Mouse (Mus musculus): ENCODE measurements at regions not wholly inside any gene's neighbourhood (a gene's known extent, or its start where the extent isn't known, plus 50 kb on each side); places are given as distances from the start of the nearest gene placed in this dataset.

DNA sequence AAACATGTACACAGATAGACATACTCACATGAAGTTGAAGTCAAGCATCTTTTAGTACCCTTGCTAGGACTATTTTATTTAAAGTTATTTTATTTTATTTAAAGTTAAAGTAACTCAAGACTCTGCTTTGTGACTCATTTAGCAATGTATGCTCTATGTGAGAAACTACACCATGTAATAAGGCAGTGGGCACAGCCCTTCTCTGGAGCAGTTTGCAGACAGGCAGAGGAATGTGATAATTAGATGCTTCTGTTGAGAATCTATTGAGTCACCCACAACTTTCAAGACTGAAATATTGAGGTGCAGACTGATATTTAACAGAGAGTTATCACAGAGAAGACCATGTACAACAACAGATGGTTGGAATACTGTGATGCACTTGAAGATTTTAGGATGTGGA is 825.2 kb upstream of the Cntn5 start:
- in situ Hi-C loops (cut with MboI; ENCODE audit: low sequenced_read_pairs in 2 of 2, unreplicated experiment in 2 of 2) = no loop called here
- H3K4me1 ChIP-seq (ENCODE audit: control insufficient read depth in 2 of 2, insufficient read depth in 2 of 2, low read length in 2 of 2, poor library complexity in 1 of 2) = no peaks in the 10 kb centered on the region
- H3K4me3 ChIP-seq (ENCODE audit: insufficient read depth in 1 of 2, low read depth in 1 of 2, low read length in 2 of 2, poor library complexity in 1 of 2, severe bottlenecking in 1 of 2) = no peak overlapping the region
- H3K27ac ChIP-seq (ENCODE audit: insufficient read depth, low read depth, low read length, poor library complexity, severe bottlenecking) = no peak overlapping the region
- H3K36me3 ChIP-seq (ENCODE audit: control insufficient read depth, insufficient read depth, low read length, poor library complexity, severe bottlenecking) = no peaks in the 10 kb centered on the region
- TF ChIP-seq CHD2 (IDR thresholded peaks at IDR 0.05; ENCODE audit: low read depth, low read length) (no peak), ZNF384 (IDR thresholded peaks at IDR 0.05; ENCODE audit: low read depth, low read length) (no peak), ZC3H11A (IDR thresholded peaks at IDR 0.05; ENCODE audit: borderline replicate concordance, low read depth, low read length) (no peak), HCFC1 (IDR thresholded peaks at IDR 0.05; ENCODE audit: borderline replicate concordance, insufficient read depth, low read length) (no peak), MAFK (IDR thresholded peaks at IDR 0.05; ENCODE audit: insufficient read depth, low read depth, low read length) (no peak)
- H3K9me3 ChIP-seq (ENCODE audit: control insufficient read depth, insufficient read depth, low read depth, low read length) = no peaks in the 10 kb centered on the region
- no peak overlapping the region for H3K9ac ChIP-seq (ENCODE audit: insufficient read depth, low read depth, low read length, poor library complexity, severe bottlenecking)
- DNase-seq (ENCODE audit: low read depth, low spot score) = no peak

DNA sequence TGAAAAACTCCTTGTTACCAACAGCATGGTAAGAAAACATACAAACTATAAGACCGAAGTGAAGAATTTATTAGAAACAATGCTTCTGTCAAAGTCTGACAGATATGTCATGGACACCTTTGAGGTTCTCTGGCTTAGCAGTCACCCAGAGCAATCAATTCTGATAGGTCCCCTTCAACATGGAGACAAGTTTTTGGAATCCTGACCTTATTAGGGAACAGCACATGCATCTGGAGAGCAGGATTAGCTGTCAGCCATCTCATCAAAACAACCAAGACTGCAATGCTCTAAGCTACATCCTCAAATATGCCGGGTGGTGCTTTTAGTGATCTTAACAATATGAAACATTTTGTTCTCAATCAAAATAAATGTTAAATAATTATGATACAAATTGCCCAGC is 817.2 kb upstream of the Cntn5 start:
- no peaks in the 10 kb centered on the region for H3K9me3 ChIP-seq (ENCODE audit: control insufficient read depth, insufficient read depth, low read depth, low read length)
- no peaks in the 10 kb centered on the region for H3K4me1 ChIP-seq (ENCODE audit: control insufficient read depth in 2 of 2, insufficient read depth in 2 of 2, low read length in 2 of 2, poor library complexity in 1 of 2)
- H3K27ac ChIP-seq (ENCODE audit: insufficient read depth, low read depth, low read length, poor library complexity, severe bottlenecking) = no peak overlapping the region
- no peaks in the 10 kb centered on the region for H3K36me3 ChIP-seq (ENCODE audit: control insufficient read depth, insufficient read depth, low read length, poor library complexity, severe bottlenecking)
- in situ Hi-C loops (cut with MboI; ENCODE audit: low sequenced_read_pairs in 2 of 2, unreplicated experiment in 2 of 2) = no loop called here
- TF ChIP-seq HCFC1 (IDR thresholded peaks at IDR 0.05; ENCODE audit: borderline replicate concordance, insufficient read depth, low read length) (no peak), ZNF384 (IDR thresholded peaks at IDR 0.05; ENCODE audit: low read depth, low read length) (no peak), ZC3H11A (IDR thresholded peaks at IDR 0.05; ENCODE audit: borderline replicate concordance, low read depth, low read length) (no peak), CHD2 (IDR thresholded peaks at IDR 0.05; ENCODE audit: low read depth, low read length) (no peak), MAFK (IDR thresholded peaks at IDR 0.05; ENCODE audit: insufficient read depth, low read depth, low read length) (no peak)
- no peak overlapping the region for H3K4me3 ChIP-seq (ENCODE audit: insufficient read depth in 1 of 2, low read depth in 1 of 2, low read length in 2 of 2, poor library complexity in 1 of 2, severe bottlenecking in 1 of 2)
- H3K9ac ChIP-seq (ENCODE audit: insufficient read depth, low read depth, low read length, poor library complexity, severe bottlenecking) = no peak overlapping the region
- DNase-seq (ENCODE audit: low read depth, low spot score) = no peak

DNA sequence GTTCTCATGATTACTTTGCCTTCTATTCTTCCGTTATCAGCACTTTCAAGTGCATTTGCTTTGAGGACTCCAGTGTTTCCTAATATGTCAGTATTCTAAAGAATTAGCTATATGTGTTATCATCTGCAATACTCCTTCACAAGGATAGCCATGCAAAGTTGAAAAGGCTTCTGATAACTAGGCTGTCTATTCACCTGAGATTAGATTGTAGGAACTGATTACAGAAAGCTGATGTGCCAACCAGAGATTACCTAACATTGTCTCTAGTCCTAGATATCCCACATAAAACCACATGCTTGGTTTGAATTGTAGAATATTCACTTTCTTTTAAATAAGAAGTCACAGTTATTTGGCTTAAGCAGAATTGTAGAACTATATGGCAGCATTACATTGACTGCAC is 800.1 kb upstream of the Cntn5 start:
- in situ Hi-C loops (cut with MboI; ENCODE audit: low sequenced_read_pairs in 2 of 2, unreplicated experiment in 2 of 2) = no loop called here
- TF ChIP-seq ZC3H11A (IDR thresholded peaks at IDR 0.05; ENCODE audit: borderline replicate concordance, low read depth, low read length) (no peak), MAFK (IDR thresholded peaks at IDR 0.05; ENCODE audit: insufficient read depth, low read depth, low read length) (no peak), HCFC1 (IDR thresholded peaks at IDR 0.05; ENCODE audit: borderline replicate concordance, insufficient read depth, low read length) (no peak)

DNA sequence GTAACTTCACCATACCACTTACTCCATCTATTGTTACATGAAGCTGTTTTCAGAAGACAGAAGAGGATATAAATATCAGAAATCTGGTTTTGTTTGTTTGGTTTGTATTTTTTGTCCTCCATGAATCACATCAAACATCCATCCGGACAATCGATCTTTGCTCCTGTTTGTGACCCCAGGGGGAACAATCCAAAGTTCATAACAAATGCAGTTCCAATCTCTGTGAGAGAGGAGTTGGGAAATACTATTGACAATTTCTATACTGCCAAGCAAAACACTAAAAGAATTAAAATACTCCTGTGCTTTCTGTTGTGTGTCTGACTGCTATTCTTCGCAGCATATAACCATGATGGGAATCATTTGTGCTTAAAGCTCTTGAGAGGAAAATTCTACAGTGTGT is 798.6 kb upstream of the Cntn5 start:
- H3K4me1 ChIP-seq (ENCODE audit: control insufficient read depth in 2 of 2, insufficient read depth in 2 of 2, low read length in 2 of 2, poor library complexity in 1 of 2) = no peaks in the 10 kb centered on the region
- in situ Hi-C loops (cut with MboI; ENCODE audit: low sequenced_read_pairs in 2 of 2, unreplicated experiment in 2 of 2) = no loop called here
- H3K36me3 ChIP-seq (ENCODE audit: control insufficient read depth, insufficient read depth, low read length, poor library complexity, severe bottlenecking) = no peaks in the 10 kb centered on the region
- no peaks in the 10 kb centered on the region for H3K9me3 ChIP-seq (ENCODE audit: control insufficient read depth, insufficient read depth, low read depth, low read length)
- no peak for DNase-seq (ENCODE audit: low read depth, low spot score)
- TF ChIP-seq MAFK (IDR thresholded peaks at IDR 0.05; ENCODE audit: insufficient read depth, low read depth, low read length) (no peak), HCFC1 (IDR thresholded peaks at IDR 0.05; ENCODE audit: borderline replicate concordance, insufficient read depth, low read length) (no peak), CHD2 (IDR thresholded peaks at IDR 0.05; ENCODE audit: low read depth, low read length) (no peak), ZC3H11A (IDR thresholded peaks at IDR 0.05; ENCODE audit: borderline replicate concordance, low read depth, low read length) (no peak), ZNF384 (IDR thresholded peaks at IDR 0.05; ENCODE audit: low read depth, low read length) (no peak)
- H3K9ac ChIP-seq (ENCODE audit: insufficient read depth, low read depth, low read length, poor library complexity, severe bottlenecking) = no peak overlapping the region
- no peak overlapping the region for H3K27ac ChIP-seq (ENCODE audit: insufficient read depth, low read depth, low read length, poor library complexity, severe bottlenecking)
- H3K4me3 ChIP-seq (ENCODE audit: insufficient read depth in 1 of 2, low read depth in 1 of 2, low read length in 2 of 2, poor library complexity in 1 of 2, severe bottlenecking in 1 of 2) = no peak overlapping the region

More for the DNA sequence above, 800.1 kb upstream of the Cntn5 start:
- no peaks in the 10 kb centered on the region for H3K9me3 ChIP-seq (ENCODE audit: control insufficient read depth, insufficient read depth, low read depth, low read length)
- no peaks in the 10 kb centered on the region for H3K36me3 ChIP-seq (ENCODE audit: control insufficient read depth, insufficient read depth, low read length, poor library complexity, severe bottlenecking)
- H3K4me3 ChIP-seq (ENCODE audit: insufficient read depth in 1 of 2, low read depth in 1 of 2, low read length in 2 of 2, poor library complexity in 1 of 2, severe bottlenecking in 1 of 2) = no peak overlapping the region
- H3K4me1 ChIP-seq (ENCODE audit: control insufficient read depth in 2 of 2, insufficient read depth in 2 of 2, low read length in 2 of 2, poor library complexity in 1 of 2) = no peaks in the 10 kb centered on the region
- no peak overlapping the region for H3K27ac ChIP-seq (ENCODE audit: insufficient read depth, low read depth, low read length, poor library complexity, severe bottlenecking)
- no peak overlapping the region for H3K9ac ChIP-seq (ENCODE audit: insufficient read depth, low read depth, low read length, poor library complexity, severe bottlenecking)
- no peak for DNase-seq (ENCODE audit: low read depth, low spot score)

DNA sequence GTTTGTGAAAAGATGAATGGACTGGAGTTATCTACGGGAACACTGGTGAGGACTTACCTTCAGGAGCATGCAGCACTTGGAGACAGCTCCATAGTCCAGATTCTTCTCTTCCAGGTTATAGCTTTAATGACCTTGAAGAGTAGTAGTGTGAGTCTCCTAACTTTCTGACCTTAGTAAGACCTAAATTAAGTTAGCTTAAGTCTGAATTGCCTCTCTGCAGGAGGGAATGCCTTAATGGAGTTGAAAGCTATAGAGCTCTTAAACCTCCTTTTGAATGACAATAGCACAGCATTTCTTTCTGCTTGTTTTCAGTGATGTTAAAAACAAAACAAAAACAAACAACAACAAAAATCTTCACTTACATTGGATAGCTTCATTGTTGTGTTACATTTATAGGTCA is 788.9 kb upstream of the Cntn5 start:
- no peak overlapping the region for H3K4me3 ChIP-seq (ENCODE audit: insufficient read depth in 1 of 2, low read depth in 1 of 2, low read length in 2 of 2, poor library complexity in 1 of 2, severe bottlenecking in 1 of 2)
- no peaks in the 10 kb centered on the region for H3K9me3 ChIP-seq (ENCODE audit: control insufficient read depth, insufficient read depth, low read depth, low read length)
- H3K36me3 ChIP-seq (ENCODE audit: control insufficient read depth, insufficient read depth, low read length, poor library complexity, severe bottlenecking) = no peaks in the 10 kb centered on the region
- TF ChIP-seq HCFC1 (IDR thresholded peaks at IDR 0.05; ENCODE audit: borderline replicate concordance, insufficient read depth, low read length) = no peak
- no peak for TF ChIP-seq ZNF384 (IDR thresholded peaks at IDR 0.05; ENCODE audit: low read depth, low read length)
- no peak for TF ChIP-seq CHD2 (IDR thresholded peaks at IDR 0.05; ENCODE audit: low read depth, low read length)
- no peak for TF ChIP-seq MAFK (IDR thresholded peaks at IDR 0.05; ENCODE audit: insufficient read depth, low read depth, low read length)
- no peak for TF ChIP-seq ZC3H11A (IDR thresholded peaks at IDR 0.05; ENCODE audit: borderline replicate concordance, low read depth, low read length)
- in situ Hi-C loops (cut with MboI; ENCODE audit: low sequenced_read_pairs in 2 of 2, unreplicated experiment in 2 of 2) = no loop called here
- no peaks in the 10 kb centered on the region for H3K4me1 ChIP-seq (ENCODE audit: control insufficient read depth in 2 of 2, insufficient read depth in 2 of 2, low read length in 2 of 2, poor library complexity in 1 of 2)
- H3K27ac ChIP-seq (ENCODE audit: insufficient read depth, low read depth, low read length, poor library complexity, severe bottlenecking) = no peak overlapping the region
- H3K9ac ChIP-seq (ENCODE audit: insufficient read depth, low read depth, low read length, poor library complexity, severe bottlenecking) = no peak overlapping the region
- DNase-seq (ENCODE audit: low read depth, low spot score) = peak; percentile 15

All from ES-E14 (cell line).